Mouse (Mus musculus): Measurements from ENCODE around the gene Ush2a. TPM values are rescaled to one million over a fixed set of nuclear protein-coding genes. Genes with fewer than 3 reads are reported as not detected.

Gene Ush2a
- polyA plus RNA-seq, 2 experiments = 0.01 to 0.11 TPM

- no peak for TF ChIP-seq POLR2A (IDR thresholded peaks at IDR 0.05; ENCODE audit: borderline replicate concordance, extremely low read depth, insufficient read depth, insufficient read length)
- Histone ChIP-seq H3K4me3 (replicated peaks; ENCODE audit: low read length) (no peak overlapping the region), H3K9me3 (ENCODE audit: control insufficient read depth, low read length) (no peaks in the 10 kb centered on the region), H3K36me3 (ENCODE audit: control insufficient read depth, insufficient read depth, low read length) (no peaks in the 10 kb centered on the region), H3K9ac (ENCODE audit: low read depth, low read length, severe bottlenecking) (no peak overlapping the region), H3K27ac (replicated peaks; ENCODE audit: low read depth, low read length) (no peak overlapping the region), H3K4me1 (ENCODE audit: control insufficient read depth, insufficient read depth, low read length) (no peaks in the 10 kb centered on the region), H3K4me2 (replicated peaks; ENCODE audit: low read depth, low read length, severe bottlenecking) (no peak overlapping the region), H3K27me3 (ENCODE audit: control insufficient read depth, insufficient read depth, low read length) (no peaks in the 10 kb centered on the region)
- DNase-seq (ENCODE audit: low spot score) (no peak), ATAC-seq (ENCODE audit: low FRiP score, low read depth) (no peak)
- WGBS = 83% methylated on average over 11 of the region's 11 CpGs
Observed at GRCm38 (mm10) chr1:188910656-188911055, 648.8 kb downstream of the Ush2a start.

- H3K4me2 ChIP-seq (replicated peaks; ENCODE audit: low read depth, low read length, severe bottlenecking) = no peak overlapping the region
- no peaks in the 10 kb centered on the region for H3K4me1 ChIP-seq (ENCODE audit: control insufficient read depth, insufficient read depth, low read length)
- H3K27me3 ChIP-seq (ENCODE audit: control insufficient read depth, insufficient read depth, low read length) = no peaks in the 10 kb centered on the region
- H3K9me3 ChIP-seq (ENCODE audit: control insufficient read depth, low read length) = no peaks in the 10 kb centered on the region
- H3K36me3 ChIP-seq (ENCODE audit: control insufficient read depth, insufficient read depth, low read length) = no peaks in the 10 kb centered on the region
- H3K4me3 ChIP-seq (replicated peaks; ENCODE audit: low read length) = no peak overlapping the region
- TF ChIP-seq POLR2A (IDR thresholded peaks at IDR 0.05; ENCODE audit: borderline replicate concordance, extremely low read depth, insufficient read depth, insufficient read length) = no peak
- 27% methylated on average over 1 of the region's 1 CpGs for WGBS
- DNase-seq (ENCODE audit: low spot score) = no peak
- no peak overlapping the region for H3K27ac ChIP-seq (replicated peaks; ENCODE audit: low read depth, low read length)
- ATAC-seq (ENCODE audit: low FRiP score, low read depth) = no peak
- H3K9ac ChIP-seq (ENCODE audit: low read depth, low read length, severe bottlenecking) = no peak overlapping the region
Observed at GRCm38 (mm10) chr1:188919946-188920345, 658.1 kb downstream of the Ush2a start.

- H3K27ac ChIP-seq (replicated peaks; ENCODE audit: low read depth, low read length) = no peak overlapping the region
- WGBS = 44% methylated on average over 14 of the region's 14 CpGs
- no peak for ATAC-seq (ENCODE audit: low FRiP score, low read depth)
- no peak overlapping the region for H3K4me3 ChIP-seq (replicated peaks; ENCODE audit: low read length)
- no peaks in the 10 kb centered on the region for H3K9me3 ChIP-seq (ENCODE audit: control insufficient read depth, low read length)
- no peak overlapping the region for H3K4me2 ChIP-seq (replicated peaks; ENCODE audit: low read depth, low read length, severe bottlenecking)
- H3K9ac ChIP-seq (ENCODE audit: low read depth, low read length, severe bottlenecking) = no peak overlapping the region
- H3K36me3 ChIP-seq (ENCODE audit: control insufficient read depth, insufficient read depth, low read length) = no peaks in the 10 kb centered on the region
- H3K27me3 ChIP-seq (ENCODE audit: control insufficient read depth, insufficient read depth, low read length) = no peaks in the 10 kb centered on the region
- no peak for TF ChIP-seq POLR2A (IDR thresholded peaks at IDR 0.05; ENCODE audit: borderline replicate concordance, extremely low read depth, insufficient read depth, insufficient read length)
- H3K4me1 ChIP-seq (ENCODE audit: control insufficient read depth, insufficient read depth, low read length) = peaks cover 3% of the 10 kb centered on the region; the same call in 1 of the 2 replicates
- no peak for DNase-seq (ENCODE audit: low spot score)
Observed at GRCm38 (mm10) chr1:188937246-188937780, 675.5 kb downstream of the Ush2a start.

GRCm38 (mm10) chr1:188945326-188945725 is 683.5 kb downstream of the Ush2a start:
- WGBS = 16% methylated on average over 8 of the region's 8 CpGs
- Histone ChIP-seq H3K36me3 (ENCODE audit: control insufficient read depth, insufficient read depth, low read length) (no peaks in the 10 kb centered on the region), H3K4me1 (ENCODE audit: control insufficient read depth, insufficient read depth, low read length) (peaks cover 3% of the 10 kb centered on the region; the same call in 1 of the 2 replicates), H3K27ac (replicated peaks; ENCODE audit: low read depth, low read length) (no peak overlapping the region), H3K27me3 (ENCODE audit: control insufficient read depth, insufficient read depth, low read length) (no peaks in the 10 kb centered on the region), H3K9me3 (ENCODE audit: control insufficient read depth, low read length) (no peaks in the 10 kb centered on the region), H3K4me2 (replicated peaks; ENCODE audit: low read depth, low read length, severe bottlenecking) (no peak overlapping the region), H3K9ac (ENCODE audit: low read depth, low read length, severe bottlenecking) (no peak overlapping the region), H3K4me3 (replicated peaks; ENCODE audit: low read length) (no peak overlapping the region)
- DNase-seq (ENCODE audit: low spot score) (no peak), ATAC-seq (ENCODE audit: low FRiP score, low read depth) (no peak)
- no peak for TF ChIP-seq POLR2A (IDR thresholded peaks at IDR 0.05; ENCODE audit: borderline replicate concordance, extremely low read depth, insufficient read depth, insufficient read length)

GRCm38 (mm10) chr1:188946849-188947248 is 685.0 kb downstream of the Ush2a start:
- H3K4me1 ChIP-seq (ENCODE audit: control insufficient read depth, insufficient read depth, low read length) = peaks cover 3% of the 10 kb centered on the region; the same call in 1 of the 2 replicates
- no peak overlapping the region for H3K4me2 ChIP-seq (replicated peaks; ENCODE audit: low read depth, low read length, severe bottlenecking)
- no peak for DNase-seq (ENCODE audit: low spot score)
- H3K9ac ChIP-seq (ENCODE audit: low read depth, low read length, severe bottlenecking) = no peak overlapping the region
- no peak for TF ChIP-seq POLR2A (IDR thresholded peaks at IDR 0.05; ENCODE audit: borderline replicate concordance, extremely low read depth, insufficient read depth, insufficient read length)
- no peak overlapping the region for H3K4me3 ChIP-seq (replicated peaks; ENCODE audit: low read length)
- no peak for ATAC-seq (ENCODE audit: low FRiP score, low read depth)
- H3K27me3 ChIP-seq (ENCODE audit: control insufficient read depth, insufficient read depth, low read length) = no peaks in the 10 kb centered on the region
- H3K27ac ChIP-seq (replicated peaks; ENCODE audit: low read depth, low read length) = no peak overlapping the region
- WGBS = 87% methylated on average over 11 of the region's 11 CpGs
- H3K36me3 ChIP-seq (ENCODE audit: control insufficient read depth, insufficient read depth, low read length) = no peaks in the 10 kb centered on the region
- no peaks in the 10 kb centered on the region for H3K9me3 ChIP-seq (ENCODE audit: control insufficient read depth, low read length)
